Mouse (Mus musculus) liver, embryonic 14.5 days (tissue): Measurements from ENCODE around the gene Dus4l.

ENCODE experiments used
- CTCF ChIP-seq: IDR thresholded peaks from 2 replicates; pipeline ENCODE4 v1.5.1; 2016; ENCODE audit warnings: antibody characterized with exemption, low read depth, control low read depth
- EP300 ChIP-seq: IDR thresholded peaks from 2 replicates; pipeline ENCODE4 v1.6.1; 2016; ENCODE audit warnings: antibody characterized with exemption, low read depth

GRCm38 (mm10) chr12:31686679-31687078 lies 32.1 kb upstream of the Dus4l start:
- TF ChIP-seq CTCF (no peak), EP300 (no peak)
